Mouse (Mus musculus) embryonic facial prominence, embryonic 15.5 days (tissue): ENCODE data around the gene Pold3. TPM values are rescaled to one million over a fixed set of nuclear protein-coding genes. Genes with fewer than 3 reads are reported as not detected.

Experiments
- ATAC-seq: fragments of 200-750 bp; cut with Nextera tagmentation; 2 replicates; pipeline ENCODE4 v1.8.0; 2017; ENCODE audit warnings: low read depth, moderate TSS enrichment; ENCODE audit not compliant: insufficient number of reproducible peaks, low FRiP score, low TSS enrichment
- H3K27ac ChIP-seq: fragments of 300-500 bp; sonication (generic); replicated peaks from 2 replicates; pipeline ENCODE4 v1.5.1; 2015; ENCODE audit warnings: mild to moderate bottlenecking, inconsistent platforms
- H3K27me3 ChIP-seq: fragments of 300-500 bp; sonication (generic); 2 replicates; pipeline ENCODE4 v1.6.1; 2015; ENCODE audit warnings: inconsistent platforms
- H3K36me3 ChIP-seq: fragments of 300-500 bp; sonication (generic); 2 replicates; pipeline ENCODE4 v1.6.1; 2015; ENCODE audit warnings: mild to moderate bottlenecking, inconsistent platforms
- H3K4me1 ChIP-seq: fragments of 300-500 bp; sonication (generic); 2 replicates; pipeline ENCODE4 v1.6.1; 2015; ENCODE audit warnings: inconsistent platforms
- H3K4me2 ChIP-seq: fragments of 300-500 bp; sonication (generic); replicated peaks from 2 replicates; pipeline ENCODE4 v1.6.1; 2015; ENCODE audit warnings: mild to moderate bottlenecking, inconsistent platforms
- H3K4me3 ChIP-seq: fragments of 300-500 bp; sonication (generic); replicated peaks from 2 replicates; pipeline ENCODE4 v1.5.1; 2015; ENCODE audit warnings: mild to moderate bottlenecking, inconsistent platforms
- H3K9ac ChIP-seq: fragments of 300-500 bp; sonication (generic); 2 replicates; pipeline ENCODE4 v1.6.1; 2015; ENCODE audit warnings: inconsistent platforms
- H3K9me3 ChIP-seq: fragments of 300-500 bp; sonication (generic); replicated peaks from 2 replicates; pipeline ENCODE4 v1.6.1; 2016; ENCODE audit warnings: inconsistent platforms
- WGBS: fragments of 180-500 bp; shearing (Covaris S2); methylation state at CpG from one replicate; pipeline ENCODE4 v1.1.7; 2015; 5-methylcytosine and 5-hydroxymethylcytosine counted together
- polyA plus RNA-seq: library from polyadenylated mRNA; unstranded; fragments of >200 nt; fragmentation: Nextera tagmentation; extraction: Ambion mirVana; gene quantifications from 2 replicates; pipeline ENCODE4 v1.2.1, GENCODE M21; 2015

The Pold3 gene
- polyA plus RNA-seq = 49.9 and 50.6 TPM in 2 replicates

GRCm38 (mm10) chr7:100121376-100121789 lies at the start of gene Pold3:
Gene Pold3, minus strand, starts transcription at chr7:100121565.
- H3K4me3 ChIP-seq = peak within 1 kb of the TSS; percentile 98
- H3K4me2 ChIP-seq = peak within 1 kb of the TSS; percentile 76
- peak within 1 kb of the TSS; percentile 86 for H3K27ac ChIP-seq
- WGBS = under 1% methylated on average over 33 of the region's 33 CpGs
- no peaks in the 10 kb centered on the region for H3K27me3 ChIP-seq
- H3K4me1 ChIP-seq = peaks cover 8% of the 10 kb centered on the region; the same call in 1 of the 2 replicates
- no peaks in the 10 kb centered on the region for H3K9me3 ChIP-seq
- peaks cover 26% of the 10 kb centered on the region; the same call in 1 of the 2 replicates for H3K36me3 ChIP-seq
- H3K9ac ChIP-seq = peak within 1 kb of the TSS; percentile 86
- peak; percentile 95 for ATAC-seq

- Histone ChIP-seq H3K4me2 (no peak overlapping the region), H3K9ac (no peak overlapping the region), H3K4me1 (no peaks in the 10 kb centered on the region), H3K27ac (no peak overlapping the region), H3K4me3 (no peak overlapping the region), H3K27me3 (no peaks in the 10 kb centered on the region), H3K36me3 (no peaks in the 10 kb centered on the region), H3K9me3 (no peaks in the 10 kb centered on the region)
- no peak for ATAC-seq
- 67% methylated on average over 4 of the region's 4 CpGs for WGBS
Measured at GRCm38 (mm10) chr7:100170756-100171155, 49.4 kb upstream of the Pold3 start.

- no peak for ATAC-seq
- Histone ChIP-seq H3K4me1 (no peaks in the 10 kb centered on the region), H3K4me3 (no peak overlapping the region), H3K36me3 (no peaks in the 10 kb centered on the region), H3K4me2 (no peak overlapping the region), H3K9me3 (no peaks in the 10 kb centered on the region), H3K9ac (no peak overlapping the region), H3K27me3 (no peaks in the 10 kb centered on the region), H3K27ac (no peak overlapping the region)
- 74% methylated on average over 11 of the region's 11 CpGs for WGBS
Measured at GRCm38 (mm10) chr7:100168654-100169053, 47.3 kb upstream of the Pold3 start.

- Histone ChIP-seq H3K27me3 (no peaks in the 10 kb centered on the region), H3K9ac (no peak overlapping the region), H3K4me2 (no peak overlapping the region), H3K4me3 (no peak overlapping the region), H3K4me1 (peaks cover 9% of the 10 kb centered on the region; the same call in 1 of the 2 replicates), H3K27ac (no peak overlapping the region), H3K9me3 (no peaks in the 10 kb centered on the region), H3K36me3 (no peaks in the 10 kb centered on the region)
- ATAC-seq = no peak
- WGBS = 43% methylated on average over 4 of the region's 4 CpGs
Measured at GRCm38 (mm10) chr7:100163506-100163905, 42.1 kb upstream of the Pold3 start.

GRCm38 (mm10) chr7:100160006-100160405 lies 38.6 kb upstream of the Pold3 start:
- Histone ChIP-seq H3K27me3 (no peaks in the 10 kb centered on the region), H3K4me1 (peaks cover 9% of the 10 kb centered on the region; the same call in 1 of the 2 replicates), H3K36me3 (no peaks in the 10 kb centered on the region), H3K4me3 (peak overlapping the region; percentile 93), H3K4me2 (peak overlapping the region; percentile 84), H3K9me3 (no peaks in the 10 kb centered on the region), H3K9ac (peak overlapping the region; percentile 92), H3K27ac (peak overlapping the region; percentile 98)
- WGBS = 57% methylated on average over 7 of the region's 7 CpGs
- no peak for ATAC-seq

- peak within 1 kb of the TSS; percentile 92 for H3K9ac ChIP-seq
- ATAC-seq = peak; percentile 95
- no peaks in the 10 kb centered on the region for H3K36me3 ChIP-seq
- H3K9me3 ChIP-seq = no peaks in the 10 kb centered on the region
- H3K27me3 ChIP-seq = no peaks in the 10 kb centered on the region
- peak within 1 kb of the TSS; percentile 93 for H3K4me3 ChIP-seq
- peak within 1 kb of the TSS; percentile 84 for H3K4me2 ChIP-seq
- under 1% methylated on average over 66 of the region's 78 CpGs for WGBS
- peaks cover 9% of the 10 kb centered on the region; the same call in 1 of the 2 replicates for H3K4me1 ChIP-seq
- H3K27ac ChIP-seq = peak within 1 kb of the TSS; percentile 98
Measured at GRCm38 (mm10) chr7:100159105-100159841, 37.9 kb upstream of the Pold3 start, which contains the start of gene Lipt2. Gene Lipt2, plus strand, starts transcription at chr7:100159277.

- WGBS = 69% methylated on average over 4 of the region's 4 CpGs
- Histone ChIP-seq H3K4me3 (no peak overlapping the region), H3K9me3 (no peaks in the 10 kb centered on the region), H3K4me1 (peaks cover 9% of the 10 kb centered on the region; the same call in 1 of the 2 replicates), H3K27ac (no peak overlapping the region), H3K9ac (no peak overlapping the region), H3K36me3 (no peaks in the 10 kb centered on the region), H3K27me3 (no peaks in the 10 kb centered on the region), H3K4me2 (no peak overlapping the region)
- no peak for ATAC-seq
Measured at GRCm38 (mm10) chr7:100157669-100158068, 36.3 kb upstream of the Pold3 start.

GRCm38 (mm10) chr7:100150626-100151025 lies 29.3 kb upstream of the Pold3 start:
- Histone ChIP-seq H3K4me3 (no peak overlapping the region), H3K4me2 (no peak overlapping the region), H3K36me3 (no peaks in the 10 kb centered on the region), H3K27me3 (no peaks in the 10 kb centered on the region), H3K27ac (no peak overlapping the region), H3K9me3 (no peaks in the 10 kb centered on the region), H3K4me1 (no peaks in the 10 kb centered on the region), H3K9ac (no peak overlapping the region)
- 75% methylated on average over 11 of the region's 11 CpGs for WGBS
- ATAC-seq = no peak

GRCm38 (mm10) chr7:100150086-100150485 lies 28.7 kb upstream of the Pold3 start:
- ATAC-seq = no peak
- H3K27me3 ChIP-seq = no peaks in the 10 kb centered on the region
- no peaks in the 10 kb centered on the region for H3K36me3 ChIP-seq
- no peak overlapping the region for H3K9ac ChIP-seq
- H3K9me3 ChIP-seq = no peaks in the 10 kb centered on the region
- no peak overlapping the region for H3K4me3 ChIP-seq
- H3K27ac ChIP-seq = no peak overlapping the region
- no peaks in the 10 kb centered on the region for H3K4me1 ChIP-seq
- H3K4me2 ChIP-seq = no peak overlapping the region
- WGBS = 37% methylated on average over 10 of the region's 10 CpGs

- no peak for ATAC-seq
- 91% methylated on average over 4 of the region's 4 CpGs for WGBS
- Histone ChIP-seq H3K27me3 (no peaks in the 10 kb centered on the region), H3K9ac (no peak overlapping the region), H3K4me3 (no peak overlapping the region), H3K36me3 (no peaks in the 10 kb centered on the region), H3K4me1 (no peaks in the 10 kb centered on the region), H3K27ac (no peak overlapping the region), H3K9me3 (no peaks in the 10 kb centered on the region), H3K4me2 (no peak overlapping the region)
Measured at GRCm38 (mm10) chr7:100148586-100148985, 27.2 kb upstream of the Pold3 start.

- no peaks in the 10 kb centered on the region for H3K36me3 ChIP-seq
- H3K27ac ChIP-seq = no peak overlapping the region
- no peaks in the 10 kb centered on the region for H3K4me1 ChIP-seq
- no peaks in the 10 kb centered on the region for H3K27me3 ChIP-seq
- no peaks in the 10 kb centered on the region for H3K9me3 ChIP-seq
- H3K9ac ChIP-seq = no peak overlapping the region
- WGBS = 38% methylated on average over 1 of the region's 1 CpGs
- H3K4me2 ChIP-seq = no peak overlapping the region
- ATAC-seq = no peak
- H3K4me3 ChIP-seq = no peak overlapping the region
Measured at GRCm38 (mm10) chr7:100140591-100140990, 19.2 kb upstream of the Pold3 start.

GRCm38 (mm10) chr7:100138075-100138474 lies 16.7 kb upstream of the Pold3 start:
- no peak for ATAC-seq
- whole genome bisulfite sequencing = 85% methylated on average over 4 of the region's 4 CpGs

More at GRCm38 (mm10) chr7:100138075-100138474, 16.7 kb upstream of the Pold3 start:
- Histone ChIP-seq H3K27me3 (no peaks in the 10 kb centered on the region), H3K9ac (no peak overlapping the region), H3K9me3 (no peaks in the 10 kb centered on the region), H3K4me1 (no peaks in the 10 kb centered on the region), H3K4me3 (no peak overlapping the region), H3K36me3 (no peaks in the 10 kb centered on the region), H3K27ac (no peak overlapping the region), H3K4me2 (no peak overlapping the region)
